Mouse (Mus musculus) embryonic fibroblast, embryonic 13.5 days (primary cell): Measurements from ENCODE around the gene Adora1. TPM values are rescaled to one million over a fixed set of nuclear protein-coding genes. Genes with fewer than 3 reads are reported as not detected.
"Not testable (repeated sequence)": the region's sequence is repeated elsewhere in the genome, so short reads cannot be mapped to it uniquely, and the experiment has no call there.

Experiments used
- H3K27ac ChIP-seq: 2 replicates; pipeline ENCODE4 v1.5.1; 2012; ENCODE audit warnings: low read length, control low read depth, inconsistent platforms; ENCODE audit not compliant: insufficient read depth
- H3K4me1 ChIP-seq: 2 replicates; pipeline ENCODE4 v1.6.1; 2011; ENCODE audit warnings: low read length; ENCODE audit not compliant: control insufficient read depth, insufficient read depth
- H3K4me3 ChIP-seq: 2 replicates; pipeline ENCODE4 v1.5.1; 2011; ENCODE audit warnings: mild to moderate bottlenecking, control low read depth, low read length; ENCODE audit not compliant: insufficient read depth
- CTCF ChIP-seq: IDR thresholded peaks from 2 replicates; pipeline ENCODE4 v1.5.1; 2011; ENCODE audit warnings: mild to moderate bottlenecking, control low read depth, low read length, moderate library complexity, borderline replicate concordance; ENCODE audit not compliant: insufficient read depth
- POLR2A ChIP-seq: IDR thresholded peaks from 2 replicates; pipeline ENCODE4 v1.6.1; 2011; ENCODE audit warnings: low read depth, mild to moderate bottlenecking, control low read depth, low read length, moderate library complexity
- polyA plus RNA-seq: library from polyadenylated mRNA; stranded (reverse); fragments of >200 nt; gene quantifications from 2 replicates; pipeline ENCODE4 v1.2.4, GENCODE M21; 2011; ENCODE audit warnings: low read depth; ENCODE audit not compliant: missing spikeins, insufficient read length

Gene Adora1
- polyA plus RNA-seq, 1 experiment, result 0.79 TPM

- Histone ChIP-seq H3K27ac (no peak overlapping the region), H3K4me3 (no peak overlapping the region), H3K4me1 (no peaks in the 10 kb centered on the region)
- no peak for TF ChIP-seq POLR2A
- no peak for TF ChIP-seq CTCF
Measured at GRCm38 (mm10) chr1:134272754-134273250, 37.6 kb upstream of the Adora1 start.

GRCm38 (mm10) chr1:134270026-134270425, 34.8 kb upstream of the Adora1 start:
- H3K27ac ChIP-seq, result no peak overlapping the region
- no peaks in the 10 kb centered on the region for H3K4me1 ChIP-seq
- H3K4me3 ChIP-seq, result no peak overlapping the region
- no peak for TF ChIP-seq POLR2A

GRCm38 (mm10) chr1:134265797-134266196, 30.6 kb upstream of the Adora1 start:
- H3K4me1 ChIP-seq, result no peaks in the 10 kb centered on the region
- H3K4me3 ChIP-seq, result no peak overlapping the region
- no peak overlapping the region for H3K27ac ChIP-seq
- no peak for TF ChIP-seq POLR2A
- TF ChIP-seq CTCF, result no peak

GRCm38 (mm10) chr1:134264341-134264740, 29.1 kb upstream of the Adora1 start:
- TF ChIP-seq POLR2A, result no peak
- TF ChIP-seq CTCF, result no peak
- Histone ChIP-seq H3K4me3 (no peak overlapping the region), H3K4me1 (no peaks in the 10 kb centered on the region), H3K27ac (no peak overlapping the region)

- not testable (repeated sequence) for H3K27ac ChIP-seq, H3K4me3 ChIP-seq, H3K4me1 ChIP-seq
Measured at GRCm38 (mm10) chr1:134249681-134250080, 14.4 kb upstream of the Adora1 start.

GRCm38 (mm10) chr1:134246590-134246989, 11.4 kb upstream of the Adora1 start:
- Histone ChIP-seq H3K4me3 (no peak overlapping the region), H3K27ac (no peak overlapping the region), H3K4me1 (no peaks in the 10 kb centered on the region)
- TF ChIP-seq POLR2A (no peak), CTCF (no peak)

- Histone ChIP-seq H3K27ac (no peak overlapping the region), H3K4me3 (no peak overlapping the region), H3K4me1 (no peaks in the 10 kb centered on the region)
- no peak for TF ChIP-seq POLR2A
- no peak for TF ChIP-seq CTCF
Measured at GRCm38 (mm10) chr1:134245004-134245717, 9.9 kb upstream of the Adora1 start.

GRCm38 (mm10) chr1:134243948-134244914, 9.0 kb upstream of the Adora1 start:
- H3K4me3 ChIP-seq, result no peak overlapping the region
- TF ChIP-seq CTCF, result peak; percentile 82
- no peak for TF ChIP-seq POLR2A
- no peaks in the 10 kb centered on the region for H3K4me1 ChIP-seq
- no peak overlapping the region for H3K27ac ChIP-seq

GRCm38 (mm10) chr1:134243505-134243904, 8.3 kb upstream of the Adora1 start:
- Histone ChIP-seq H3K4me3 (no peak overlapping the region), H3K27ac (no peak overlapping the region), H3K4me1 (no peaks in the 10 kb centered on the region)
- TF ChIP-seq CTCF, result no peak
- no peak for TF ChIP-seq POLR2A

- Histone ChIP-seq H3K4me1 (no peaks in the 10 kb centered on the region), H3K27ac (no peak overlapping the region), H3K4me3 (no peak overlapping the region)
- TF ChIP-seq CTCF (no peak), POLR2A (no peak)
Measured at GRCm38 (mm10) chr1:134242286-134242685, 7.1 kb upstream of the Adora1 start.
